Mouse (Mus musculus) granulocyte monocyte progenitor cell, adult 5-6 weeks (primary cell): ENCODE measurements around the gene Rabl3. TPM values are rescaled to one million over a fixed set of nuclear protein-coding genes. Genes with fewer than 3 reads are reported as not detected.

Experiments used
- ATAC-seq: replicated peaks from 2 replicates; pipeline ENCODE4 v1.8.0; 2016; ENCODE audit warnings: mild to moderate bottlenecking, moderate TSS enrichment, inconsistent platforms; ENCODE audit not compliant: poor library complexity, severe bottlenecking
- total RNA-seq, 2 experiments: library from RNA; stranded (forward) in 1 of 2; stranded (reverse) in 1 of 2; fragments of 200-712, 200-1000 nt in 1 of 2; fragments of >200 nt in 1 of 2; fragmentation: Nextera tagmentation in 1 of 2; gene quantifications; 2 replicates each; pipeline ENCODE4 v1.2.3; 2014 to 2017

Rabl3 gene
- total RNA-seq (2014; fragmentation: Nextera tagmentation) (10.2 and 13.1 TPM in 2 replicates), total RNA-seq (2017) (7.5 and 15.5 TPM in 2 replicates)

- peak; percentile 97 for ATAC-seq
Measured at GRCm38 (mm10) chr16:37539611-37540580, at the start of gene Rabl3, which contains the start of gene Gtf2e1. Gene Rabl3 (plus strand): TSS chr16:37539885. Gene Gtf2e1 (minus strand): TSS chr16:37539789.

GRCm38 (mm10) chr16:37495017-37495416, 44.7 kb upstream of the Rabl3 start:
- ATAC-seq, result no peak

- ATAC-seq, result no peak
Measured at GRCm38 (mm10) chr16:37498581-37498980, 41.1 kb upstream of the Rabl3 start.

GRCm38 (mm10) chr16:37504517-37504916, 35.2 kb upstream of the Rabl3 start:
- no peak for ATAC-seq

- no peak for ATAC-seq
Measured at GRCm38 (mm10) chr16:37506751-37507150, 32.9 kb upstream of the Rabl3 start.

GRCm38 (mm10) chr16:37511489-37511888, 28.2 kb upstream of the Rabl3 start:
- no peak for ATAC-seq

- ATAC-seq, result no peak
Measured at GRCm38 (mm10) chr16:37514644-37515043, 25.0 kb upstream of the Rabl3 start.

GRCm38 (mm10) chr16:37516376-37516993, 23.2 kb upstream of the Rabl3 start:
- ATAC-seq, result no peak

- no peak for ATAC-seq
Measured at GRCm38 (mm10) chr16:37517596-37518211, 22.0 kb upstream of the Rabl3 start.

- ATAC-seq, result no peak
Measured at GRCm38 (mm10) chr16:37518662-37519061, 21.0 kb upstream of the Rabl3 start.

- ATAC-seq, result no peak
Measured at GRCm38 (mm10) chr16:37519721-37520120, 20.0 kb upstream of the Rabl3 start.

GRCm38 (mm10) chr16:37520190-37521040, 19.3 kb upstream of the Rabl3 start:
- no peak for ATAC-seq

- no peak for ATAC-seq
Measured at GRCm38 (mm10) chr16:37522100-37522697, 17.5 kb upstream of the Rabl3 start.

GRCm38 (mm10) chr16:37525121-37525520, 14.6 kb upstream of the Rabl3 start:
- no peak for ATAC-seq

GRCm38 (mm10) chr16:37526688-37527223, 12.9 kb upstream of the Rabl3 start:
- ATAC-seq, result no peak

- no peak for ATAC-seq
Measured at GRCm38 (mm10) chr16:37530170-37530569, 9.5 kb upstream of the Rabl3 start.

GRCm38 (mm10) chr16:37532046-37532445, 7.6 kb upstream of the Rabl3 start:
- ATAC-seq, result no peak

- peak; percentile 80 for ATAC-seq
Measured at GRCm38 (mm10) chr16:37533369-37534068, 6.2 kb upstream of the Rabl3 start.

GRCm38 (mm10) chr16:37539240-37539610, 460 bp upstream of the Rabl3 start:
- peak; percentile 44 for ATAC-seq
